Mouse (Mus musculus) c-Kit-positive CD71-positive TER-119-negative erythroid progenitor cells, embryonic 14.5 days (primary cell): ENCODE measurements around the gene Tead1.

Source experiments
- DNase-seq: peaks from one replicate; pipeline ENCODE4 v3.0.0-alpha.2; 2013; ENCODE audit warnings: low read depth

The Tead1 gene

DNA sequence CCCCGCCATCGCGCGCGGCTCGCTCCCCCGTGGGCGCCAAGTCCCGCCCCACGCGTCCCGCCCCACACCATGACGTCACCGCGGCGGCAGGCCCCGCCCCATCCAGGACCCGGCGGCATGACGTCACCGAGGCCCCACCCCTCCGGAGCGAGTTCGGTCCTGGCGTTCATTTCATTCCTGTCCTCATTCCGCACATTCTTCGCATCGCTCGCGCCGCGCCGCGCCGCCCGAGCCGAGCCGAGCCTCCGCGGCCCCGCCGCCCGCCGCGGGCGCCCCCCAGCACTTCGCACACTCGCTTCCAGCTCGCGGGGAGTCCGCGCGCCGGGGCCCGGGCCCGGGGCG, at the start of gene Tead1:
Tead1 (plus strand) TSS at position 148 of the 342 bp plus-strand sequence.
- no peak for DNase-seq

DNA sequence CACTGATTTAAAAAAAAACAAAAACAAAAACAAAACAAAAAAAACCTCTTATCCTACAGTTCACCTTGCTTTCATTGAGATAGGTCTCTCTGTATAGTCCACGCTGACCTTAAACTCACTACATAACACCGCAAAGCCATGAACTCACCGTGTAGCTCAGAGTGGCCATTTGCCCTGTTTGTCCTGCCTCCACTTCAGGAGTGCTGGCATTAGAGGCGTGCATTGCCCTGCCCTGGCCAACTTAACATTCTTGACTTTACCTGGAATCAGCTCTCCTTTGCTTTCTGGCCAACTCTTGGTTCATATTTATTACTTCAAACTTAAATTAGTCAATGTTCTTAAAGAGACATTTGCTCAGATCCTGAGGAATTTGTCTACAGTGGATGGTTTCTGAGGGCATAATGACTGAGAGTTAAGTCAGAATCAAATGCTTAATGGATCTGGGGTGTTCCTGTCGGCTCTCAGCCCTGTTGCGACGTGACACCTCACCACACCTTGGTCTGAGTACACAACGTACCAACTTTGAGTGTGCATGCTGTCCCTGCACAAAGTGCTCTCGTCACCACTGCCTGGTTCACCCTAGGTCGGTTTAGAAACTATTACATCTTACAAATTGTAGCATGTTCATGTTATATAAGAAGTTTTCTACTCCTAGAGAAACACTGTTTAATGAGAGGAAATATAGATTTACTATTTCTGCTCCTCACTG, 44.5 kb upstream of the Tead1 start:
- no peak for DNase-seq

DNA sequence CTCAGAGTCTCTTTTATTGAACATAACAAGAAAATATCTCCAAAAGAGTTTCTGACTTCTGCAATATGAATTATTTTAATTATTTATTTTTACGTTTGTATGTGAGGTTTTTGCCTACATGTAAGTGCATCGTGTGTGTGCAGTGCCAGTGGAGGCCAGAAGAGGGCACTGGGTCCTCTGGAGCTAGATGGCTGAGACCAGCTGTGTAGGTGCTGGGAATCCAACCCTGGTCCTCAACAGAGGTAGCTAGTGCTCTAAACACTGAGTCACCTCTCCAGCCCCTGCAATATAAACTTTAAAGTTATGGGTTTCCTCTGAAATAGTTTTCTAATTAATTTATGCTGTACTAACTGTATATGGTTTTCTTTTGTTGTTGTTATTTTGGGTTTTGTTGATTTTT, 43.2 kb upstream of the Tead1 start:
- DNase-seq, result no peak

- no peak for DNase-seq
These were observed 35.1 kb upstream of the Tead1 start for GRCm38 (mm10) chr7:112643866-112644543.

- no peak for DNase-seq
These were observed 34.4 kb upstream of the Tead1 start for GRCm38 (mm10) chr7:112644701-112645100.

- DNase-seq, result no peak
These were observed 33.4 kb upstream of the Tead1 start for GRCm38 (mm10) chr7:112645724-112646123.

DNA sequence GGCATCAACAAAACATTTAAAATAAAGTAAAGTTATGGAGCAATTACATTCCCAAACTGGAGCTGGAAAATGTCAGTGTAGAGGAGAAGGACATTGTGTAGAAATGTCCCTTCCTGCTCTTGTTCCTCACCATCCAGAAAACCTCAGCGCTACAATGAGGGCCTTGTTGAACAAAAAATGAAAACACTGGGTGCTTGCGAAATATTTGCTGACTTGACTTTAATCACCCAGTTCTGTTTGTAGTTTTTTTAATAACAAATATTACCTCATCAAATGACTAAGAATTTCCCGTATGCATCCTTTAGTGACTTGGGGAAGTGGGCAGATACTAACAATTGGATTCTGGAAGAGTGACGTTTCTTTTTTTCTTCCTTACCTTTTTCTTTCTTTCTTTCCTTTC, 31.7 kb upstream of the Tead1 start:
- DNase-seq, result no peak

GRCm38 (mm10) chr7:112656141-112656662, 22.9 kb upstream of the Tead1 start:
- no peak for DNase-seq

DNA sequence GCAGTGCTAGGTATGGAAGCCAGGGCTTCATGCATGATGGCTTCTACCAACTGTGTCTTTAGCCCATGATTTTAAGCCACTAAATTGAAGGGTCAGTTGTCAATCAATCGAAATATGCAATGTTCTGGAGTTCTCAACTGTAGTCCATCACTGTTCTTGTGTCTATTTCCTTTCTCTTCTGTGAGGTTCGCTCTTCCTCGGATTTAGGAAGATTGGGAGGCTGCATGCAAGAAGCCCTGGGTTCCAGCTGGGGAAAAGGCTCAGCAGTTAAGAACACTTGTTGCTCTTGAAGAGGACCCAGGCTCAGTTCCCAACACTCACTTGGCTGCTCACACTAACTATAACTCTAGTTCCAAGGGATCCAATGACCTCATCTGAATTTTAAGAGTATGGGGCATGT, 20.2 kb upstream of the Tead1 start:
- DNase-seq, result no peak

- no peak for DNase-seq
These were observed 19.3 kb upstream of the Tead1 start for GRCm38 (mm10) chr7:112659816-112660215.

DNA sequence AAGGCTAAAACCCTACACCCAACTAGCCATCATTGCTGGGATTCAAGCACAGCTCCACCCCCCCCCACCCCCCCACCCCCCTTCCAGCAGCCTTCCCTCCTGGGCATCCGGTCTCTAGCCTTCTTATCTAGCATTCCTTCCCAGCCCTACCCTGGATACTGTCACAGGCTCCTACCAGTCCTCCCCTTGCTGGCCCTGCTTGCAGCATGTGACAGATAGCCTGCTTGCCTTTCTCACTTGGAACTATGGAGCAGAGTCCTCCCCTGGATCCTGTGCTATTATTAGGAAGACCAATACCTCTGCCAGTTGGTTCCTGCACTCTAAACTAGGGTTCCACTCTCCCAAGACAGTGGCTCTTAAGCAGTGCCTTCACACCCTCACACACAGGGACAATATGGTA, 18.8 kb upstream of the Tead1 start:
- no peak for DNase-seq

GRCm38 (mm10) chr7:112662398-112663313, 16.5 kb upstream of the Tead1 start:
- DNase-seq, result no peak

DNA sequence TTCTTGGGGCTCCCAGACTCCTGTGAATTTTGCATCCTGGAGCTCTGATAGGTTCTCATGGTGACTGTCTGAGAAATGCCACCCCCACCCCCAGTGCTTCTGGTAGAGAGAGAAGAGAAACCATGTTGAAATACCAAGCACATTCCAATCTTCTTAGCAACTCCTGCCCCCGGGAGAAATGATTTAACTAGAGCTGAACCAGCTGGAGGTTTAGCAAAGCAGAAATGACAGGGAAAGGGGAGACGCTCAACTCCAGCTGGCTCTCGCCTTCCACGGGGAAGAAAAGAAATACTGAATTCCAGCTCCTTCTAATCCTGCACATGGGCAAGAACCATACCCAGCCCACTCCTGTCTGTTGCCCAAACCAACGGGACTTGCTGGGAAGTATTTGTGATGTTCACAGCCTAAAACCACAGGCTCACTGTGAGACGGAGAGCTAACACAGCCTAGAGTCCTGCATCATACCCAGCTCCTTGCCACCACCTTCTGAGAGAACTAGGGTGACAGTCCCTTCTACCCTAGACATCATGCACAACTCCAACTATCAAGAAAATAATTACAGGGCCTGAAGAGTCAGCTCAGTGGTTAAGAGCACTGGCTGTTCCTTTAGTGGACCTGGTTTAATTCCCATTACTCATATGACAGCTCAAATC, 15.7 kb upstream of the Tead1 start:
- DNase-seq, result no peak

GRCm38 (mm10) chr7:112669993-112670392, 9.1 kb upstream of the Tead1 start:
- no peak for DNase-seq

- no peak for DNase-seq
These were observed 524 bp upstream of the Tead1 start for GRCm38 (mm10) chr7:112678418-112679170.

GRCm38 (mm10) chr7:112679513-112680245, 561 bp downstream of the Tead1 start:
- no peak for DNase-seq

DNA sequence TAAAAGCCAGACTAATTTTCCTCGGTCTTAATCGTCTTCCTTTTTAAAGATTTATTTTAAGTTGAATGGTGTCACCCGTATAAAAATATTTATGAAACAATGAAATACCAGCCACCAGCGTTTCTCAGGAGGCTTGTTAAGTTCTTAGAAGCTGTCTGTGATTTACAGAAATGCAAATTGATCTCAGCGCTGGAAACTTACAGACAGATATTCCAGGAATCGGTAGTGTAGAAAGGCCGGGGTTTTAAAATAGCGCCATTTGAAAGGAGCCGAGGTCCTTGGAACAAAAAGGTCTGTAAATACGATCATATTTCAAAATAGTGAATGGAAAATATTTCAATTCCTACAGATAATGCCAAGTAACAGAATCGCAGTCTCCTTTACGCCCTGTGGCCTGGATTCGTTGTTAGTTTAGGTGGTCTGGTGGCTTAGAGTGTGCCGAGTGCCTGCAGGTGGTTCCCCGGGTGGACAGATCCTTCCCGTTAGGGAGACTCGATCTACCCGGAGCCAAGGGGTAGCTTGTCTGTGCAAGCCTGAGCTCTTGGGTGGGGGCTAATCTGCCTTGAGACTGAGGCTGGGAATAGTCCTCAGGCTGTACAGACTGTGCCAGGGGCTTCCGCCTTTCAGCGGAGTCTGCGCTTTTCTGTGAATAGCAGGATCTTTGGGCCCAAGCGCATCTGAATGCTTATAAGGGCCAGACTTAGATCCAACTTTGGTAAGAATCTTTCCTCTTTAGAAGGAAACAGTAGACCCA, 1.6 kb downstream of the Tead1 start:
- no peak for DNase-seq

DNA sequence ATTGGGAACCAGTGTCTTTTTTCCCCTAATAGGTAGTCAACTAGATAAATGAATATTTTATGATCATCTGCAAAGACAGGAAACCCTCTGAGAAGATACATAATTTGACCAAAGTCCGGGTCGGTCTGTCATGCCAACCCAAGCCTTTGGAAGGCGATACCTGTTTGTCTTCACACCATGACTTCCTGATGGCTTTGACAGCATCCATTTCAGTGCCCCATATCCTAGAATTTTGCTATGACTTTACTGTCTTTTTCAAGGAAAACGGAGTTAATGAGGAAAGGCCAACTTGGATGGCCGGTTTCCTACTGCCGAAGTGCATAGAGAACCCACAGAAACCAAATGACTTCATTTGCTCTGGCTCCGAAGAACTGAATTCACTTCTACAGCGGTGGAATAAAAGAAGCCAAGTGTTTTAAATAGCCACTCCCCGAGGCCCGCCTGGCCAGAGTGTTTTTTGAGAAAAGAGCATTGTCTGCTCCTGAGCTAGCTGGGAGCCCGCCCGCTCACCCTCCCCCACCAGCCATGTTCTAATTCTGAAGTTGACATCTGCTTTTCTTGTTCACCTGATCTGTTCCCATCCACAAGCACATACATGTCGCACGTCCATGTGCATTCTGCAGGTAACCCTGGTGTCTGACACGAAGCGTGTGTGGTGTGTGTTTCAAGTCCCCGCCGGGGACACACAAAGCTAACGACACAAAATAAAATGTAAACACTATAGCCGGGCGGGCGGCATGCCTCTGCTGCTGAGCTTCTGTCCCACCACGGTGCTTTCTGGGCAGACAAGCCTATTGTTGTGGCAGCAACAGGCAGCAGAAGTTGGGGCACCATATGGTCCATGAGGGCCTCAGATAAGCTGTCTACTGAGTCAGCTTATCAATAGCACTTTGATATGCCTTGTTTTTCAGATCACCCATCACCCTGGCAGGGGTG, 5.8 kb downstream of the Tead1 start:
- DNase-seq, result no peak

DNA sequence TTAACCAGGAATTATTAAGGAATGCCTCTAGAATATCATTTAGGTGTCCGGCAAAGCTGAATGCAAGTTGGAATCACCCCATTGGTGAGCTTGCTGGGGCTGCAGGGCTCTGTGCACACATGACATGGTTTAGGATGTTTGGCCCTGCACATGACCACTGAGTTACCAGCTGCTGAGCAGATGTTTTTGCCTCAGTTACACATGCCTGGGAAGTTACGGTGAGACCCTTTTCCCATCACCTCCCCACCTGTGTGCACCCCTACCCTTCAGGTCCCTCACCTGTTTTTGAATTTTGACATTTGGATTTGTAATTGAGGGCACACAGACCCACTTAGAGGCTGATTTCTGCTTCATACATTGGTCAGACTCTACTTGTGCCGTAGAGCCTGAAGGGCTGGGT, 6.9 kb downstream of the Tead1 start:
- DNase-seq, result no peak
